Mouse (Mus musculus): ENCODE measurements around the gene Nat9.

Gene Nat9

GRCm38 (mm10) chr11:115187693-115188092, at the start of gene Nat9:
Nat9 (minus strand) TSS chr11:115187859.
- peak; percentile 17; the same call in 1 of the 2 replicates for ATAC-seq (ENCODE audit: low TSS enrichment)

- no peak for ATAC-seq (ENCODE audit: low TSS enrichment)
Measured at GRCm38 (mm10) chr11:115236570-115236969, 48.9 kb upstream of the Nat9 start.

GRCm38 (mm10) chr11:115234320-115235044, 46.8 kb upstream of the Nat9 start:
- ATAC-seq (ENCODE audit: low TSS enrichment), result no peak

GRCm38 (mm10) chr11:115233526-115234290, 46.0 kb upstream of the Nat9 start:
- ATAC-seq (ENCODE audit: low TSS enrichment), result peak; percentile 71

- ATAC-seq (ENCODE audit: low TSS enrichment), result no peak
Measured at GRCm38 (mm10) chr11:115232889-115233288, 45.2 kb upstream of the Nat9 start.

- ATAC-seq (ENCODE audit: low TSS enrichment), result no peak
Measured at GRCm38 (mm10) chr11:115231924-115232323, 44.3 kb upstream of the Nat9 start.

DNA sequence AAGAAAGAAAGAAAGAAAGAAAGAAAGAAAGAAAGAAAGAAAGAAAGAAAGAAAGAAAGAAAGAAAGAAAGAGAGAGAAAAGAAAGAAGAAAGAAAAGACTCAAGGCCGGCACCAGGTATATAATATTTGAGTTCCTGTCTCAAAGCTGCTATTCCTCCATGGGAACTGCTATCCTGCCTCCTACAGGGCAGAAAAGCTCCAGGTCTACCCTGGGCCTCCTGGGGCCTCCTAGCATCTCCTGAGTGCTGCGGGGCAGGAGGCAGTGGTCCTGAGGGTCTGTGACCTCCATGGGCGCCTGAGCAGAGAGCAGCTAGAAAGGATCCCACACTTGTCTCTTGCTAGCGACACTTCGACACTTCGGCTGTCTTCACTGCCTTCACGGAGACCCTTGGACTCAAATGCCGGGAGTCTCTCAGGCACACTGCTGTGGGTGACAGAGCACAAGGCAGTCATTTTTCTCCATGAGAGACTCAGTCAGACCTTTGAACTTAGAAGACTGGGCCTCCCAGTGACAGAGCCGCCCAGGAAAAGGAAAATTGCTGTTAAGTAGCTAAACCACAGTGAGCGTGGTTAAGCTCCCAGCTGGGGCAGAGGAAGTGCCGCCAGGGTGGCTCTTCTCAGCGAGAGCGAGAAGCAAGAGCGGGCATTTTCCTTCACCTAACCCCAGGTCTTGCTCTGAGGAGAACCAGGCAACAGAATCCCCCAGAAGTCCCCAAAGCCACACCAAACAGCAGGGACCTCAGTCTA, 43.7 kb upstream of the Nat9 start:
- ATAC-seq (ENCODE audit: low TSS enrichment), result no peak

- no peak for ATAC-seq (ENCODE audit: low TSS enrichment)
Measured at GRCm38 (mm10) chr11:115229021-115229930, 41.6 kb upstream of the Nat9 start.

DNA sequence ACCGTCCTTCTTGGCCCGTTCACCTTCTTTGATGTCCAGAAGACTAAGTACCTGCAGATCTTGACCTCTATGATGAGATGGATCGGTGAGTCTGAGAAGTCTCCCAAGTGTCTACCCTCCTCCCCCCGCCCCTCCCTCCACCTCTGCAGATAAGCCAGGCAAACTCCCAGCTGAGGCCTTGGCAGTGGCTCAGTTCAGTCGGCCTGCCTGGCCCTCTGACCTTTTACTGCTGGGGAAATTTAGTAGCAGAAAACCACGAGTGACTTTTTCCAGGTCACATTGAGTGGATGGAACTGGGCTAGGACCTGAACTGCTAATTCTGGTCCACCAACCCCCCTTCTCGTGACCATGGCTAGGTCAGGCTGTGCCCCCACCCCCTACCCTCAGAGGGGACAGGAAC, 40.8 kb upstream of the Nat9 start:
- ATAC-seq (ENCODE audit: low TSS enrichment), result no peak

DNA sequence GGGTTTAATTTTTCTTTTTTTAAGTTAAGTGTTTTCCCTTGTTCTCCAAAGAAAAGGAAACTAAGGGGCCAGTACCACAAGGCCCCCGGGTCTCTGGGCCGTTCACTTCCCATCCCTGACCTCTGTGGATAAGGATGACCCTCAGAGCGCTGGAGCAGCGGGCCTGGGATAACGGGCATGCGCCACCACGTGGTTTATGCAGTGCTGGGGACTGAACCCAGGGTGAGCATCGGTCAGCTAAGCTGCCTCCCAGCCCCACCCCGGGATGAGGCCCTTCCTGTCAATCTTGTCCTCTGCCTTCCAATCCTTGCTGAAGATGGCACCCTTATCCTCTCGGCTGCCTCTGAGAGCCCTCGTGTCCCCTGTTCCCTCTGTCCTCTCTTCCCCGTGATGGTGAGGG, 40.0 kb upstream of the Nat9 start:
- no peak for ATAC-seq (ENCODE audit: low TSS enrichment)

DNA sequence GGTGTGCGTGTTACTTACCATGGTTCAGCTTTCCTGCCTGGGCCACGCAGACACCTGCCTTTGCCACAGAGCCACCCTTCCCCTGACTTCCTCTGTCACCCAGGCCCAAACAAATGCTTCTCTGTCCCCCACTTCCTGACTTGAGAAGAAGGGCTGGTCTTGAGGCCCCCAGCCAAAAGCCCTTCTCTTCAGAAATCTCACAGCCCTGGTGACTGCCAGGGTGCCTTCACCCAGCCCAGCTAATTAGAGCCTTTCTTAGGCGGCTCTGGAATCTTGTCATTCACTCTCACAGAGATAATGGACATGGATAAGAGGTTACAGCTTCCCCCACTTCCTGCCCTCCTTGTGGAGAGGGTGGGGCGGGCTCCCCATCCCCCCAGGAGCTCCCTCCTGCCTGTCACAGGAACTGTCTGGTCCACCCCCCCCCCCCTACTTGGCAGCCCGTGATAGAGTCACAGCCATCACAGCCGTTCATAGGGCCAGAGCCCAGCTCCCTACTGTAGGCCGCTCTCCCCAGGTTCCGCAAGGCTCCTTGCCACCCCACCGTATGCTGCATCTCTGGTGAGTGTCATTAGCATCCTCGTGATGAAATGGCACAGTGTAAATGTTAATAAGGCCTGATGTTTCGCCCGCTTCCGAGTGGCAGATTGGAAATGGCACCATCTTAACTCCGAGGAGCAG, 39.3 kb upstream of the Nat9 start:
- ATAC-seq (ENCODE audit: low TSS enrichment), result no peak

GRCm38 (mm10) chr11:115225301-115225700, 37.6 kb upstream of the Nat9 start:
- no peak for ATAC-seq (ENCODE audit: low TSS enrichment)

GRCm38 (mm10) chr11:115224889-115225288, 37.2 kb upstream of the Nat9 start:
- 0 out of 2 replicates have a peak, but pooled peaks have one; percentile 22 for ATAC-seq (ENCODE audit: low TSS enrichment)

DNA sequence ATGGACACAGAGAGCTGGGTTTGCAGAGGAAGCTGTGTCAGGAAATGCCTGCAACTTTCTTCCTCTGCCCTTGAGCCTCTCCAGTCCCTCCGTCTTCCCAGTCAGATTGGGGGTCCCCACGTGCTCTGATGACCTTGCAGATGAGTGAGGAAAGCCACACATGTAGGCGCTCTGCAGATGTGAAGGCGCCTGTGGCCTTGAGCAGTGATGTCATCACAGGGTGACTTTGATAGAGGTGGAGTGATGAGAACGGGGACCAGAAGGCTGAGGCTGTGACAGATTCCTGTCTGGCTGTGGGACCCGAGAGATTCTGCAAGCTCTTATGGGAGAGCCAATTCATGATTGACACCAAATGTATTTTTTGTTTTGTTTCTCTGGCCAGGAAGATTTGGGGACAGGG, 36.2 kb upstream of the Nat9 start:
- no peak for ATAC-seq (ENCODE audit: low TSS enrichment)

- no peak for ATAC-seq (ENCODE audit: low TSS enrichment)
Measured at GRCm38 (mm10) chr11:115223451-115223850, 35.8 kb upstream of the Nat9 start.

DNA sequence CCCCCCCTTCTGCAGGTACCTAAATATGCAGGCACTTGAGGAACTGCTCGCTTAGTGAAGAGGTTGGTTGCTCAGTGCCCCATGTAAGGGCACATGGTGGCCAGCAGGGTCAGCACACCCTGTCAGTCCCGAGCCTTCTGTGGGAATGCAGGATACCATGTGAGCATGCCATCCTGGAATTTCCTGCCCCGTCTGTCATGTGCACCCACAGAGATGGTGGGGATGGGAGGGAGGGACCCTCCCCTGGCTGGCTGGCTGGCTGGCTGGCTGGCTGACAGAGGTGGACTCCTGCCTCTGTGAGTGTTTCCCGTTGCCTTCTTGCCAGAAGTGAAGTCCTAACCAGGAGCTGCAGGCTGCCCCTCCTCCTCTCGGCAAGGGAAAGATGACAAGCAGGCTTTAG, 34.9 kb upstream of the Nat9 start:
- ATAC-seq (ENCODE audit: low TSS enrichment), result no peak

DNA sequence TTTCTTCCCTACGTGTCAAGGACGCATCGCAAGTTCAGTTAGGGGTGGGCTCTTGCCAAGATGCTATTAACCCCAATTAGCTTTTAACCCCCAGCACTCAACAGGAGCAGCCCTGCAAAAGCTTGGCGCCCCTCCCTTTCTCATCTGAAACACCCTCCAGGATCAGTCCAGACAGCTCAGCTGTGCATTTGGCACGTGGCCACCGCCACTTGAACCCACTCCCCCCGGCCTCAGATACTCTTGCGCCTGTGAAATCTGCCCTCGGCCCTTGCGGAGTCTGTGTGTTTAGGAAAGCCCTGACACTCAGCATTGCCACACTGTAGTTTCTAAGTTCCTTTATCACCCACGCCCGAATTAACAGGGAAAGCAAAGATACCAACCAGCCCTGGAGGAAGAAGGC, 34.4 kb upstream of the Nat9 start:
- no peak for ATAC-seq (ENCODE audit: low TSS enrichment)

DNA sequence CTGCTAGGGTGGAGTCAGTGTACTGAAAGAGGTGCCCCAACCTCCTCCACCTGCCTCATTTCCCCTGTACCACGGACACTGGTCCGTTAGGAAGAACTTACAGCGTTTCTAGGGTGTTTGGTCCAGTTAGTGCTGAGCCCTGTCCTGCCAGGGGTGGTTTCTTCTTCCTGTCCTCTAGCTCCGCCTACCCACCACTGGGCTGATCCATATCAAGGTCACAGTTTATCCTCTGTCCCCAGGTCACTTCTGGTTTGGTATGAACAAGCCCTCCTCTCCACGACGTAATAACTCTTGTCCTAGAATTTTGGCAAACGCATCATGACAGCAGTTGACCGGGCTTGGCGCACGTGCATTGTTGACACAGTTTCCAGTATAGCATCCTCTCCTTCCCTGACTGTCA, 32.0 kb upstream of the Nat9 start:
- no peak for ATAC-seq (ENCODE audit: low TSS enrichment)

GRCm38 (mm10) chr11:115219263-115219662, 31.6 kb upstream of the Nat9 start:
- no peak for ATAC-seq (ENCODE audit: low TSS enrichment)

DNA sequence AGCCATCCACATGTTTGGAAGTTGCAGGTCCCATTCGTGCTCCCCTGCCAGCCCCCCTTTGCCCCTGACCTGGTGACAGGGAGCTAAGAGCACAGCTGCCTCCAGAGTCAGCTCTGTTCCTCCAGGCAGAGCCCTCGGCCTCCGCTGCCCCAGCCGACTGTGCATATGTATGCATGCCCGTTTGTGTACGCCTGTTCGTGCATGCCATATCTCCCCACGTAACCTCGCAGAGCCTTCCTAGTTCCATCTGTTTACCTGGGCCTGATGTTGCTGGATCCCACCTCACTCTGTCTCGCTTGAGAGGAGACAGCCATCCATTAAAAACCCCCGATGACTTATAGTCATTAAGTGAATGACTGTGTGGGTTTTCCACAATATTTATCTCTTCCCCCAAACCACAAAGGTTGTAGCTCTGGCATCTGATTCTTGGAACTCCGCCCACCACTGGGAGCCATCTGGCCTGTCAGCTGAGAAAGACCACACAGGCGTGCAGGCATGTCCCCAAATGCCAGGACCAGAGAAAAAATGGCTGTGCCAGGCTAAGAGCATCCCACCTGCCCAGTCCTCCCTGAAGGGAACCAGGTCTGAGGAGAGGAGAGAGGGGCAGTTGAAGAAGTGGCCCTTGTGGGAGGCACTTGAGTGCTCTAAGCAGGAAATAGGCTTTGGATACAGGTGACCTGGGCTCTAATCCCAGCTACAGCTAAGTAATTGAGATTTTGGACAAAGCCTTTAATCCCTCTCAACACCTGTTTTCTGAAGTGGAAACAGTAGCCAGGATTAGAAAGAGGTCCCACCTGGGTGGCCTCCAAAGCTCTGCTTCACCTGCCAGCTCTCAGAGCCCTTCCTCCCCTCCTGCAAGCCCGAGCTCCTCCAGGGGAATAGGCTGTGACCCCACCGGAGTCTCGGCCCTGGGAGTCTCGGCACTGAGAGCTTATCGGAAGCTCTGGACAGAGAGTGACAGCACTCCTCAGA, 30.1 kb upstream of the Nat9 start:
- no peak for ATAC-seq (ENCODE audit: low TSS enrichment)
